Mouse (Mus musculus): Measurements from ENCODE around the gene Nudcd3. TPM values are rescaled to one million over a fixed set of nuclear protein-coding genes. Genes with fewer than 3 reads are reported as not detected.
A peak's percentile ranks its signal among the peaks of the same experiment; 100 is the strongest.

Gene Nudcd3
- total and polyA plus RNA-seq, 3 experiments: 33.3 to 50.5 TPM; not detected in 1

DNA sequence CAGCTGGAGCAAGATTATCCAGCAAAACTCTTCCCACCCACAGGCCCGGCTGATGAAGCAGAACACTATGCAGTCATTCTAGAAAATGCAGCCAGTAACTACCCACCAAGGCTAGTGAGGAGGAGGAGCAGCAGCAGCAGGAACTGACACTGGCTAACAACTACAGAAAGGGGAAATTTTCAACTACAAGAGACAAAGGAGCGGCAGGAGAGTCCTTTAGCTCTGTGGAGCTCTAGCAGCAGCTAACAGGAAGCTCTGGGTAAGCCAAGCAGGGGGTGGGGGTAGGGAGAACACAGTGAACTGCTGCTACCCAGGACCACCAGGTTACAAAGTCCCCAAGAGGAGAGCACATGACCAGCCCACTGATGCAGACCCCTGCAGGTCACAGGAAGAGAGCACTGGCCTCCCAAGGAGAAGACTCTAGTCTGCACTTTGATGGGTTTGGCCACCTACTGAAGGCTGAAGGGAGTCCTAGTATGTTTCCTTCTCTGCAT is 21.5 kb downstream of the Nudcd3 start:
- H3K9me3 ChIP-seq (replicated peaks; ENCODE audit: insufficient read depth, low read length): no peaks in the 10 kb centered on the region
- peaks cover 7 to 8% of the 10 kb centered on the region in 2 experiments for H3K4me1 ChIP-seq (ENCODE audit: control insufficient read depth in 1 of 2, insufficient read depth in 2 of 2, low read length in 2 of 2)
- DNase-seq (ENCODE audit: low read depth, low spot score): peak; percentile 50
- peaks cover 2 to 15% of the 10 kb centered on the region in 2 experiments; a peak in 3 of 4 replicates for H3K36me3 ChIP-seq (ENCODE audit: control insufficient read depth in 1 of 2, insufficient read depth in 2 of 2, low read length in 2 of 2)
- H3K4me3 ChIP-seq (ENCODE audit: control insufficient read depth in 1 of 2, insufficient read depth in 1 of 2, low read depth in 2 of 2, low read length in 2 of 2): no peak overlapping the region
- H3K27me3 ChIP-seq (ENCODE audit: control insufficient read depth in 1 of 2, insufficient read depth in 2 of 2, low read length in 2 of 2): no peaks in the 10 kb centered on the region
- TF ChIP-seq ZKSCAN1 (IDR thresholded peaks at IDR 0.05; ENCODE audit: low read depth, low read length) (no peak), ETS1 (IDR thresholded peaks at IDR 0.05; ENCODE audit: low read depth, low read length) (no peak), GABPA (IDR thresholded peaks at IDR 0.05; ENCODE audit: low read depth, low read length) (no peak), MYB (IDR thresholded peaks at IDR 0.05; ENCODE audit: low read depth, low read length) (no peak), NRF1 (IDR thresholded peaks at IDR 0.05; ENCODE audit: insufficient read depth, low read depth, low read length, poor library complexity, severe bottlenecking) (no peak), BHLHE40 (IDR thresholded peaks at IDR 0.05; ENCODE audit: borderline replicate concordance, low read depth, low read length) (no peak), MEF2A (IDR thresholded peaks at IDR 0.05; ENCODE audit: extremely low read depth, insufficient replicate concordance, low read depth, low read length, poor library complexity, severe bottlenecking) (no peak), USF1 (IDR thresholded peaks at IDR 0.05; ENCODE audit: low read depth, low read length) (no peak), ELF1 (IDR thresholded peaks at IDR 0.05; ENCODE audit: low read depth, low read length) (no peak), RCOR1 (IDR thresholded peaks at IDR 0.05; ENCODE audit: low read depth, low read length) (no peak), UBTF (IDR thresholded peaks at IDR 0.05; ENCODE audit: borderline replicate concordance, insufficient read depth, low read depth, low read length) (no peak), USF2 (IDR thresholded peaks at IDR 0.05; ENCODE audit: borderline replicate concordance in 1 of 2, insufficient read depth in 1 of 2, low read depth in 1 of 2, low read length in 2 of 2) (no peak), POLR2AphosphoS2 (IDR thresholded peaks at IDR 0.05; ENCODE audit: low read length) (no peak), HCFC1 (IDR thresholded peaks at IDR 0.05; ENCODE audit: low read depth, low read length) (no peak), SIN3A (IDR thresholded peaks at IDR 0.05; ENCODE audit: low read length) (no peak)
- H3K79me2 ChIP-seq (ENCODE audit: control insufficient read depth, insufficient read depth, low read length, poor library complexity): peaks cover 52% of the 10 kb centered on the region
- H3K9ac ChIP-seq (ENCODE audit: control insufficient read depth, low read depth, low read length, poor library complexity, severe bottlenecking): no peak overlapping the region
- H3K27ac ChIP-seq (ENCODE audit: control insufficient read depth, low read depth, low read length): no peak overlapping the region

DNA sequence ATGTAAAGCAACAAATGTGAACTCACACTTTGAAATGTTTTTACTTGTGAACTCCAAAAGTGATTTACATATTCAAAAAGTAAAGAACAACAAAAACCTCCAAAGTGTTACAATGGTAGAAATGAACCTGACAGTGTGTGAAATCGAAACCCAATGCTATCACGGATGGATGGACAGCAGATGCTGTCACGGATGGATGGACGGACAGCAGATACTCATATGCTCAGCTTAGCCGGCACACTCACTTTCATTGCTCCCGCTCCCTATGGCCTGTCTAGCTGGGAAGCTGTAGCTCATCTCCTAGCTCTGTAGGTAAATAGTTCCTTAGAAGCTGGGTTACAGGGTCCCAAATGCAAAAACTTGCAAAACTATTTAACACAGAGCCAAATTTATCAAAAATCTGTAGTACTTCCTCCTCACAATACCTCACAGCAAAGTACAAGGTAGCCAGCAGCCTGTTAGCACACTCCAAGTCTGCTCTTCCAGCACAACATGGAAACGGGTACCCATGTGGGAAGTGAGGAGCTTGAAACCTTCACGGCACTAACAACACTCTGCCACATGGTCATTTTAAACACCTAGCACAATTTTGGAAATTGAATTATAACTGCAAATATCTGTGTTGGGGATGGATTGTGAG is 22.3 kb downstream of the Nudcd3 start:
- peaks cover 51% of the 10 kb centered on the region for H3K79me2 ChIP-seq (ENCODE audit: control insufficient read depth, insufficient read depth, low read length, poor library complexity)
- peaks cover 2 to 15% of the 10 kb centered on the region in 2 experiments; a peak in 3 of 4 replicates for H3K36me3 ChIP-seq (ENCODE audit: control insufficient read depth in 1 of 2, insufficient read depth in 2 of 2, low read length in 2 of 2)
- no peak overlapping the region for H3K9ac ChIP-seq (ENCODE audit: control insufficient read depth, low read depth, low read length, poor library complexity, severe bottlenecking)
- DNase-seq (ENCODE audit: low read depth, low spot score): no peak
- no peak overlapping the region for H3K4me3 ChIP-seq (ENCODE audit: control insufficient read depth in 1 of 2, insufficient read depth in 1 of 2, low read depth in 2 of 2, low read length in 2 of 2)
- H3K9me3 ChIP-seq (replicated peaks; ENCODE audit: insufficient read depth, low read length): no peaks in the 10 kb centered on the region
- TF ChIP-seq ZMIZ1 (IDR thresholded peaks at IDR 0.05; ENCODE audit: low read depth, low read length): no peak
- no peak for TF ChIP-seq SIN3A (IDR thresholded peaks at IDR 0.05; ENCODE audit: low read length)
- no peak for TF ChIP-seq CHD1 (IDR thresholded peaks at IDR 0.05; ENCODE audit: low read depth, low read length)
- no peak for TF ChIP-seq ZC3H11A (IDR thresholded peaks at IDR 0.05; ENCODE audit: low read depth, low read length)
- no peak for TF ChIP-seq BHLHE40 (IDR thresholded peaks at IDR 0.05; ENCODE audit: borderline replicate concordance, low read depth, low read length)
- TF ChIP-seq JUND (IDR thresholded peaks at IDR 0.05; ENCODE audit: low read depth, low read length): no peak
- TF ChIP-seq MEF2A (IDR thresholded peaks at IDR 0.05; ENCODE audit: extremely low read depth, insufficient replicate concordance, low read depth, low read length, poor library complexity, severe bottlenecking): no peak
- no peak for TF ChIP-seq HCFC1 (IDR thresholded peaks at IDR 0.05; ENCODE audit: low read depth, low read length)
- H3K27ac ChIP-seq (ENCODE audit: control insufficient read depth, low read depth, low read length): no peak overlapping the region
- peaks cover 7 to 8% of the 10 kb centered on the region in 2 experiments for H3K4me1 ChIP-seq (ENCODE audit: control insufficient read depth in 1 of 2, insufficient read depth in 2 of 2, low read length in 2 of 2)
- no peaks in the 10 kb centered on the region for H3K27me3 ChIP-seq (ENCODE audit: control insufficient read depth in 1 of 2, insufficient read depth in 2 of 2, low read length in 2 of 2)

Data from MEL (cell line).